Mouse (Mus musculus) cortical plate, adult 2 months (tissue): ENCODE measurements around the gene Lancl3. TPM values are rescaled to one million over a fixed set of nuclear protein-coding genes. Genes with fewer than 3 reads are reported as not detected.
A peak's percentile ranks its signal among the peaks of the same experiment; 100 is the strongest.

ENCODE experiments used
- H3K27ac ChIP-seq: fragments of 200-500 bp; 2 replicates; pipeline ENCODE4 v1.5.1; 2012; ENCODE audit warnings: low read length, control low read depth, inconsistent platforms; ENCODE audit not compliant: insufficient read depth
- H3K4me1 ChIP-seq: fragments of 200-500 bp; 2 replicates; pipeline ENCODE4 v1.6.1; 2011; ENCODE audit warnings: low read length; ENCODE audit not compliant: control insufficient read depth, insufficient read depth
- H3K4me3 ChIP-seq: fragments of 200-500 bp; 2 replicates; pipeline ENCODE4 v1.5.1; 2011; ENCODE audit warnings: mild to moderate bottlenecking, low read length, control low read depth; ENCODE audit not compliant: insufficient read depth
- CTCF ChIP-seq: fragments of 200-500 bp; IDR thresholded peaks from 2 replicates; pipeline ENCODE4 v1.5.1; 2011; ENCODE audit warnings: mild to moderate bottlenecking, control low read depth, low read length; ENCODE audit not compliant: insufficient read depth; ENCODE audit errors: extremely low read depth
- POLR2A ChIP-seq: fragments of 200-500 bp; IDR thresholded peaks from 2 replicates; pipeline ENCODE4 v1.6.1; 2011; ENCODE audit warnings: mild to moderate bottlenecking, low read length, control low read depth; ENCODE audit not compliant: insufficient read depth; ENCODE audit errors: extremely low read depth
- polyA plus RNA-seq: library from polyadenylated mRNA; depleted of rRNA; stranded (reverse); fragments of >200 nt; gene quantifications from 2 replicates; pipeline ENCODE4 v1.2.3, GENCODE M21; 2012; rRNA removed

Lancl3 gene
- polyA plus RNA-seq, result 1.1 and 1.2 TPM in 2 replicates

DNA sequence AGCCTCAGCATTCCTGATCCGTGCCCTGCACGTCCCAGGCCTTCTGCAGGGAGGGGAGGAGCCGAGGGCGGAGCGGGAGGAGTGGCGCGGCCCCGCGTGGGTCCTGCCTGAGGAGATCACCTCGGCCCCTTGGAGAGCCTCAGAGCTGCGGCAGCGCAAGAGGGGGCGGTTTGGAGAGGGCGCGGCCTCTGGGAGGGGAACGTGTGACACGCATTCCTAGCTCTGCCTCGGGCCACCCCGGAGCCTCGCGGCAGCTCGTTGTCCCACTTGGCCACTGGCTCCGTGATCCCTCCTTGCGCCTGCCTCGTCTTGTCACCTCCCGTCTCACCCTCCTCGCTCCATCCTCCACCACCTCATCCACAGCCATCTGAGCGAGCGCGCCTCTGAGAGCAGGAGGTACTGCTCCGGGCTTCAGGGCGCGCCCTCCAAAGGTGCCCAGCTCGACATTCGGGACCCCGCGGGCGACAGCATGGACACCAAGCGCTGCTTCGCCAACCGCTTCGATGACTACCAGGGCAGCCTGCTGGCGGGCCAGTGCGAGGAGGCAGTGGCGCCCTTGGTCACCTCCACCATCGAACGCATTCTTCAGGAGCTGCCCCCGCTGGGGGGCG is at the start of gene Lancl3:
Gene Lancl3, plus strand, starts transcription at position 142 of the 611 bp plus-strand sequence.
- peak within 1 kb of the TSS; percentile 43 for H3K4me3 ChIP-seq
- TF ChIP-seq CTCF, result no peak
- no peak for TF ChIP-seq POLR2A
- H3K27ac ChIP-seq, result no peak within 1 kb of the TSS
- H3K4me1 ChIP-seq, result no peaks in the 10 kb centered on the region

DNA sequence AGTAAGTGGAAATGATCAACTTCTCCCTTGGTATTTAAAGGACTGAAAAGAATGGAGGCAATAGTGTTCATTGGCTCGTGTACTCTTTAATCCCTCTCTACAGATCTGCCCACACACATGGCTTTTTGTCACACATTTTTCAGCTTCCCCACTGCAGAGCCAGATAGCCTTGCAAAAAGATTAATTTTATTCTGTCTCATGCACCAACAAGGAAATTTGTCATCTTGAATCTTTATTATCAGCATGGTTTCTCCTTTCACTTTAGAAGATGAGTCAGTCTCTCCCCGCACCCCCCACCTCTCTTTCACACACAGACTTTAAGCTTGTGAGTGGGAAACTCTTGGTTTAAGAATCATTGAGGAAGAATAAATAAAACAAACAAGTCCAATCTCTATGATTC is 20.7 kb upstream of the Lancl3 start:
- Histone ChIP-seq H3K27ac (no peak overlapping the region), H3K4me3 (no peak overlapping the region), H3K4me1 (no peaks in the 10 kb centered on the region)
- TF ChIP-seq POLR2A (no peak), CTCF (no peak)

GRCm38 (mm10) chrX:9181570-9181969 is 18.1 kb upstream of the Lancl3 start:
- H3K4me3 ChIP-seq, result no peak overlapping the region
- H3K27ac ChIP-seq, result no peak overlapping the region
- H3K4me1 ChIP-seq, result no peaks in the 10 kb centered on the region
- TF ChIP-seq POLR2A, result no peak
- no peak for TF ChIP-seq CTCF

DNA sequence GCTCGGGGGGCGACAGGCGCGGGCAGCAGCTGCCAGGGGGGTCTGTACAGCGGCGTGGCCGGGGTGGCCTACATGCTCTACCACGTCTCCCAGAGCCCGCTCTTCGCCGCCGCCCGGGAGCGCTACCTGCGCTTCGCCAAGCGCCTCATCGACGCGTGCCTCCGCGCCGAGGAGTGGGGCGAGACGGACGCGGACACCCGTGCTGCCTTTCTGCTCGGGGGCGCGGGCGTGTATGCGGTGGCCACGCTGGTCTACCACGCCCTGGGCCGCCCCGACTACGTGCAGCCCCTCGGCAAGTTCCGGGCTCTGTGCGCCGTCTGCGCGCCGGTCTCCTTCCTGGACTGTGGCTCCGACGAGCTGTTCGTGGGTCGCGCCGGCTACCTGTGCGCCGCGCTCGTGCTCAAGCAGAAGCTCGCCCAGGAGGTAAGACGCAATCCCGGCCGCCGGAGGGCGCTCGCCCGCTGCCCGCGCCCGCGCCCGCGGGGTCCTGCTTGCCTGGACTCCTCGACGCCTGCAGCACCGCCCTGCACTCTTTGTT is 747 bp downstream of the Lancl3 start:
- no peak overlapping the region for H3K27ac ChIP-seq
- H3K4me3 ChIP-seq, result peak overlapping the region; percentile 43
- H3K4me1 ChIP-seq, result no peaks in the 10 kb centered on the region
- TF ChIP-seq POLR2A (no peak), CTCF (no peak)

GRCm38 (mm10) chrX:9201954-9202353 is 2.3 kb downstream of the Lancl3 start:
- Histone ChIP-seq H3K4me1 (no peaks in the 10 kb centered on the region), H3K4me3 (no peak overlapping the region), H3K27ac (no peak overlapping the region)
- no peak for TF ChIP-seq CTCF
- no peak for TF ChIP-seq POLR2A

- no peak overlapping the region for H3K27ac ChIP-seq
- H3K4me3 ChIP-seq, result no peak overlapping the region
- TF ChIP-seq CTCF (no peak), POLR2A (no peak)
- H3K4me1 ChIP-seq, result no peaks in the 10 kb centered on the region
Observed at GRCm38 (mm10) chrX:9202781-9203405, 3.2 kb downstream of the Lancl3 start.

DNA sequence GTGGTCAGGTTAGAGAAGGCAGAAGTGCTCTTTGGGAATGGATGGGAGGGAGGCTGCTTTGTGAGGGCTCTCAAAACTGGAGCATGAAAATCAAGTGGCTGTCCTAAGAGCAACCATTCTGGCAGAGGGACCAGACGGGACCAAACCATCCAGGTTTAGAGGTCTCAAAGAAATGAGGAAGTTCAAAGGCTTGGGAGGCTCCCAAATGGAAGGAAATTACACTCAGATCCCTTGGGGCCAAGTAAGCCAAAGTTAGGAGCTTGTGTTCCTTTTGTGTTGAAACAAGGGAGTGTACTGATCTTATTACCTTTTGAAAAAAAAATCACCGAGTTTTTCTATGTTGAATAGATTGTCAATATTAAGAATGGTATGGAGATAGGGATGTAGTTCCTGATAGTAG is 5.4 kb downstream of the Lancl3 start:
- Histone ChIP-seq H3K4me3 (no peak overlapping the region), H3K27ac (no peak overlapping the region), H3K4me1 (no peaks in the 10 kb centered on the region)
- TF ChIP-seq CTCF (no peak), POLR2A (no peak)

DNA sequence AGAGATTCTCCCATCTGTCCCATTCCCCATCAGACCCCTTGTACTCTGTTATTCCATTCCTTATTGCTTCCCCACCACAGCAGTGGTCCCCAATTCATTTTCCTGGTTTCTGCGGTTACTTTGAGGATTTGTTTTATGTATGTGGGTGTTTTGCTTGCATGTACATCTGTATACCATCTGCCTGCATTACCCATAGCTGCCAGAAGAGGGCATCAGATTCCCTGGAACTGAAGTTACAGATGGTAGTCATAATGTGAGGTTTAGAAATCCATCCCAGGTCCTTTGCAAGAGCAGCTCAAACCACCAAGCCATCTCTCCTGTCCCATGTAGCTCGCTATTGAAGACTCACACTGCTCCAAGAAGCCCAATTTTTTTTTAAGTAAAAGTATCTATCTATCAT is 16.5 kb downstream of the Lancl3 start:
- TF ChIP-seq POLR2A (no peak), CTCF (no peak)
- Histone ChIP-seq H3K27ac (no peak overlapping the region), H3K4me1 (no peaks in the 10 kb centered on the region), H3K4me3 (no peak overlapping the region)

DNA sequence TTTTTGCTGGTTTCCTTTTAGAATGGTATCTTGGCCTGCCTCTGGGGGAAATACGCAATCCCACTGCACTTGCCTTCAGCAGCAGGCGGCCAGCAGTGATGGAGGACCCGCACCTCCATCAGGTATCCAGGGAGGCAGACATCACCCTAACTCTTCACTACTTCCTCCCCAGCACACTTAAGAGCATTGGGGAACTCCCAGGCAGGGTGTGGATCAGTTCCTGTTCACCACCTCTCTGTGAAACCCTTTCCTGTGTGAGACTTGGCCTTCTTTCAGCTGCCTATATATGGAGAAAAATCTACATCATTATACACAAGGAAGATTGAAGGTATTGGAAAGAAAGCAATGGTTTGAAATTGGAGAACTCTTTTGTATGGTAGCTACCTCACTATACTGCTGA is 19.9 kb downstream of the Lancl3 start:
- Histone ChIP-seq H3K4me3 (no peak overlapping the region), H3K4me1 (no peaks in the 10 kb centered on the region), H3K27ac (no peak overlapping the region)
- no peak for TF ChIP-seq POLR2A
- no peak for TF ChIP-seq CTCF

GRCm38 (mm10) chrX:9221206-9221605 is 21.5 kb downstream of the Lancl3 start:
- Histone ChIP-seq H3K4me1 (no peaks in the 10 kb centered on the region), H3K27ac (no peak overlapping the region), H3K4me3 (no peak overlapping the region)
- TF ChIP-seq CTCF (peak; percentile 30; the same call in 1 of the 2 replicates), POLR2A (no peak)
